Mouse (Mus musculus) thymus, postnatal 36 days (tissue): Measurements from ENCODE around the gene Fndc10.
"Not testable (repeated sequence)": the region's sequence is repeated elsewhere in the genome, so short reads cannot be mapped to it uniquely, and the experiment has no call there.

Experiments
- DNase-seq, 2 experiments: peaks; one replicate each; pipeline ENCODE4 v3.0.0; 2022; ENCODE audit warnings: mixed read lengths in 2 of 2

Fndc10 gene

DNA sequence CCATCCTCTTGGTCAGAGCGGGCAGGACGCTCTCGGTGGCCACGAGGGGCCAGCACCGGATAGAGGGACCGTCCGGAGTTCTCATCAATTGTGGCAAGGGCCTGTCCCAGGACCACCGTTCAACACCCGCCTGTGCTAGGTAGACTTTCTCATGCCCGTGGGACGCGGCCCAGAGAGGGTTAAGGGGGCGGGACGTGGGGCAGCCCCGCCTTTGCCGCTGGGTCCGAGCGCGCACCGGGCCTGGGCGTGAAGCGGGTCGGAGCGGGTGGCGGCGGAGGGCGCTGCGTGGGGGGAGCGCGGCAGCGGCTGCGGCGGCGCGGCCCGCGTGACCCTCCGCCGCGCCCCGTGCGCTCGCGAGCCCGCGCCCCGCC lies at the start of gene Fndc10:
Gene Fndc10 (plus strand): TSS at position 232 of the 371 bp plus-strand sequence.
- peak; percentile 63 to 75 for DNase-seq

DNA sequence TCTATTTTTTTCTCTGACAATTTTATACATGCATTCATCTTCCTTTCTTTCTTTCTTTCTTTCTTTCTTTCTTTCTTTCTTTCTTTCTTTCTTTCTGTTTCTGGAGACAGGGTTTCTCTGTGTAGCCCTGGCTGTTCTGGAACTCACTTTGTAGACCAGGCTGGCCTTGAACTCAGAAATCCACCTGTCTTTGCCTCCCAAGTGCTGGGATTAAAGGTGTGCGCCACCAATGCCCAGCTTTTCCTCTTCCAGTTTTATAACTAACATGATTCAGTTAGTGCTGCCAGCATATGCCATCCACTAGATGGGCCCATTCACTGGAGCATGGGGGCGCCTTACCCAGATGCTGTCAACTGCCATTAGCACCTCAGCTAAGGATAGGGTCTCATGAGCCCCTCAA lies 48.8 kb upstream of the Fndc10 start, which contains the start of gene Gm10563:
Gene Gm10563 (minus strand): TSS at position 101 of the 400 bp plus-strand sequence.
- not testable (repeated sequence) for DNase-seq

DNA sequence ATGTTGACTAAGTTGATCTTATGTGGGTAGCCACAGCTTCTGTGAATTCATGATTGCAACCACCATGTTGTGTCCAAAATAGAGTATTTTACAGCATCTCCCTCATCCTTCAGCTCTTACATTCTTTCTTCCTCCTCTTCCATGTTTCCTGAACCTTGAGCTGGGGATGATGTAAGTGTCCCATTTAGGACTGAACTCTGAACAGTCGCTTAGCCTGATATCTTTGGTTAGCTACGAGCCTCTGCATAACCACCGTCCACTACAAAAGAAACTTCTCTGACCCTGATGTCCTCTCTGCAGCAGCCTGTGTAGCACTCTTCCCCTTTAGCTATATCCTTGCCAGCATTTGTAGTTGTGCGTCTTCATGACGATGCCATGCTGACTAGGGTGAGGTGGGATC lies 48.4 kb upstream of the Fndc10 start:
- no peak for DNase-seq

GRCm38 (mm10) chr4:155649355-155649754 lies 44.8 kb upstream of the Fndc10 start:
- DNase-seq: no peak

DNA sequence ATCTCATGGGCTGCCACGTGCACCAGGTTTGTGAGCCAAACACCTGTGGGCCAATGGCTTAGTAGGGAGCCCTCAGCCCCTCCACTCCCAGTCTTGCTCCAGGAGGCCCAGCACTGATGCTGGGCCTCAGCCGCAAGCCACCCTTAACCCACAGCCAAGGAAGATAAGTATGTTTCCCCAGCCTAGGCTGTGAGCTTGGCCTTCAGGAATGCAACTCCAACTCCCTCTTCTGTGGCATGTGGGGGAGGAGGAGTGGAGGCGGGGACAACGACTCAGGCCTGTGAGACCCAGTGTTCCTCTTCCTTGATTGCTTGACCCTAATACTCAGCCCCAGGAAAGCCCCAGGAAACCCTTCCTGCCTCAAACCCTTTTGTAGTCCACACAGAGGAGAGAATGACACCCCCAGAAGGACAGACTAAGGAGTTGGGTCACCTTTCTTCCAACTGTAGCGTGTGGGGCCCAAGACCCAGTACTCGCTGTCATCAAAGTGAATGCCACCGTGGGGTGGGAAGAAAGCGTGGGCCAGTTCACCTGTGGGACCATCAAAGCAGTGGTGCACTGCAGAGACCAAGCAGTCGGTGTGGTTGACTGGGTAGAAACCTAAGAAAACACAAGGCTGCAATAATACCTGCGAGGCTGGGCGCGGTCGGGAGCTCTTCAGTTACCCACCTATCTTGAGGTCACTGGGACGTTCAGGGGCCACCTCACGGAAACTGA lies 42.4 kb upstream of the Fndc10 start:
- DNase-seq: no peak

GRCm38 (mm10) chr4:155652283-155653085 lies 41.7 kb upstream of the Fndc10 start:
- DNase-seq: no peak

DNA sequence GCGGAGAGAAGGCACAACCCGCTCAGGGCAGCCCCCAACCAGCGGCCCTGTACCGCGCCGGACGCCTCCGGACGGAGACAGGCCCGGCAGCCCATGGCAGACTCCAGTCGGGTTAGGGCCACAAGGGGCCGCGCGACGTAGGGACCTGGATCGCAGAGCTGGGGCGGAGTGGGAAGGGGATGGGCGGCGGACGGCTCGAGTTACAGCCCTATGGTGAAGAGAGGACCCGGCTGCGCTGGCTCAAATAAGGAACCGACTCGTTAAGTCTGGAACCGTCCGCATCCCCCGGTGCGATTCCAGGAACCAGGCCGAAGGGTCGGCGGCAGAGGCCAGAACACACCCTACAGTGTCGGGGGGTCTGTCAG lies 41.1 kb upstream of the Fndc10 start, which contains the start of gene Mmp23:
Gene Mmp23 (minus strand): TSS at position 299 of the 365 bp plus-strand sequence.
- DNase-seq: peak in 1 of 2 experiments; percentile 19

GRCm38 (mm10) chr4:155653451-155654182 lies 40.5 kb upstream of the Fndc10 start:
- DNase-seq: peak in 1 of 2 experiments; percentile 12

DNA sequence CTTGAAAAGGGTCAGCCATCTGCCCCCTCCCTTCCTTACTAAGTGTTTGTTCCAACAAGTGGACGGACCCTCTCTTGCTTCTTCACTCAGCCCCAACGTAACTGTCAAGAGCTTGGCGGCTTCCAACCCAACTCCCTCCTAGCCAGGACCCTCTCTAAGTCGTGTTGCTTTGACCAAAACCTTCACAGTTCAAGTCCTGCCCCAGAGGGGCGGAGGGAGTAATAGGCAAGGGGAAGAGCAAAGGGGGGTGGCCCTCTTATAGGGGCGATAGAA lies 40.0 kb upstream of the Fndc10 start:
- DNase-seq: no peak

DNA sequence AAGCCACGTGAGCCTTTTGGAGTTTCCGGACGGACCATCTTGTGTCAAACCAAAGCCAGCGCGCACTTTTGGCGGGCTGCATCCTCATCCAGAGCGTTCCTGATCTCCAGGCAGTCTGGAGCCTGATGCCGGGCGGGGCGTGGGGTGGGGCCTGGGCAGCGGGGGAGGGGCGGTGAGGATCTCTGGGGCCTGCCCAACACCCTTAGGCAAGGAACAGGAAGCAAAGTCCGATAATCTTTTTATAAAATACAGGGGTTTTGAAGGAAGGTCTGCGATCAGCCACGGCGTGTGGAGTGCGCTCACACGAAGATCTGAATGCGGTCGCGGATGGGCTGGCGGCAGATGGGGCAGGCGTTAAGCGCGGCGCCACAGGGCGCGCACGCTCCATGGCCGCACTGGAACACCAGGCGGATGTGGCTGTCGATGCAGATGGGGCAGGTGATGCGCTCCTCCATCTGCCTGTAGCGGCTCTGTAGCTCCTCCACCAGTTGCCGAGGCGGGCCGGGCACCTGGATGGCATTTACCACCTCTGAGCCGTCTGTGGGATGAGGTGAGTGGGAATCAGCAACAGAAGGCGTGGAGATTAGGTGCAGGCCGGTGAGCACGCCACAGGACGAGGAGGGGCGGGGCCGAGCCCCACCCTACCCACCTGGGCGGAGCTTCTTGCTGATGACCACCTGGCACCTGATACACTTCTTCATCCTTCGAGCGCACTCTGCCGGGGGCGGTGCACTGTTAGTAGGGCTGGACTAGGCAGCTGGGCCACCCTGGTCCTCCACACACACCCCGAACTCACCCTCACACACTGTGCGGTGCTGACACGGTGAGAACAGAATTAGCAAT lies 39.5 kb upstream of the Fndc10 start:
- DNase-seq: peak; percentile 62 to 72

- no peak for DNase-seq
These were observed 37.9 kb upstream of the Fndc10 start for GRCm38 (mm10) chr4:155656214-155656751.

DNA sequence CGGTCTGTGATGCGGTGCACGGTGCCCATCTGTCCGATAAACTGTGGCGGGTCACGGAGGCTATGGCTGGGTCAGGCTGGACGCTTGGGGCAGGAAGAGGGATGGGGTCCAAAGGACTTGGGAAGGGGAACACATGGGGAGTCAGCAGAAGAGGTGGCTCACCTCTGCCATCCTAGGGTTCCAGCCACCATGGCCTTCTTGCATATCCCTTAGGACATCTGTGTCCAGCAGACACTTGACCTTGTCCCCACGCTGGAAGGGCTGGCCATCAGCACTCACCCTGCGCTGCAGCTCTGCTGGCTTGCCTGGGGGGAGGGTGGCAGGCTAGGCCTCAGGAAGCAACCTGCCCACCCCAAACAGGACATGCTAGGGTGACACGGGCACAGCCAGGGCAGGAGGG lies 35.2 kb upstream of the Fndc10 start:
- DNase-seq: no peak

DNA sequence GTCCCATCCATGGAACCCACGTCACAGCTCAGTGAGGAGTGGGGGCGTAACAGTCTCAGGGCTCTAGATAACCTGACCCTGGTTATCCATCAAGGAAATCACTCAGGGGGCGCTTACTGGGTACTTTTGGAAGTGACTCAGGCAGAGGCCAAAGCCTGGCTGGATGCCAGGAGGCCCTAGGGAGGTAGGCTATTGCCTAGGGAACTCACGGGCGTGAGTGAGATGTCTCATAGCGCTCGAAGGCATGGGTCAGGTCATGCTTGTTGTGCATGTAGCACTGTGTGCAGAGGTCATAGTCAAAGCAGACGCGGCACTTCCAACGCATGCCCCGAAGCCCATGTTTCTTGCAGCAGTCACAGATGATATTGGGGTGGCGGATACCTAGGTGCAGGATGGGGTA lies 33.5 kb upstream of the Fndc10 start:
- no peak for DNase-seq

- no peak for DNase-seq
These were observed 27.2 kb upstream of the Fndc10 start for GRCm38 (mm10) chr4:155666903-155667302.

DNA sequence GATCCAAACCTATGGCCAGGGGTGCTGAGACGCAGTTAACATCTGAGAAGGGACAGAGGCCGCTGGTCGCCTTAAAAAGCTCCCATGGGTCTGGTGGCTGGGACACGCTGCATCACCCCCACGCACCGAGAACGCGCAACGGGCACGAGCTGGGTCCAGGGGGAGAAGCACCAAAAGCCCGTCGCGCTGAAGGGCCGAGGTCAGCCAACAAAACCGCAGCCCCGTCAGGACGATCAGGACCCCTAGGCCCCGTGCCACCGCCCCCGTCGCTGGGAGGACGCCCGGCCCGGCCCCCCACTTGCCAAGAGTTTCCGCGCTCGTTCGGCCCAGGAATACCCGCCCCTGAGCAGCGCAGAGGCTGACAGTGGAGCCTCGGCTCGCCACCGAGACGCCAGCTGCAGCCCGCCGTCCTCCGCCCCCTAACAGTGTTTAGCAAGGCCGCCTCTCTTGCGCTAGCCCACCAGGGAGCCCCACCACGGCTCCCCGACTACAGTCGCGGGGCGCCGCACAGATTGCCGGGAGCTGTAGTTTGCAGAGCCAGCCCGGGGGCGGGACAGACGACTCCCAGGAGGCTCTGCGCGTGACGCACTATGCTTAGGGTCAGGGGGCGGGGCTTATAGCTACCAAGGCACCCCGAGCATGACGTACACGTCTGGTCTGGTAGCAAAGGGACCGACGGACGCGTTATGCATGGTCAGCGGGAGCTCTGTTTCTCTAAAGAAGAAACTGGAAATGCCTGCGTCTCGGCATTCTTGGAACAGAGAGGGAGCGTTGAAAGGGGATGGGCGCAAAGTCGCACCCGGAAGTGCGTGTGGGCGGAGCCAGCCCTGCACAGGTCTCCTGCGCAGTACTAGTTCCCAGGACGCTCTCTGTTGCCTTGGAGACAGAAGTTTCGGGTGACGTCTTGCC lies 25.2 kb upstream of the Fndc10 start, which contains the start of gene Mib2:
Gene Mib2 (minus strand): TSS at position 510 of the 909 bp plus-strand sequence.
- peak; percentile 96 to 97 for DNase-seq

- no peak for DNase-seq
These were observed 24.5 kb upstream of the Fndc10 start for GRCm38 (mm10) chr4:155669598-155670075.

GRCm38 (mm10) chr4:155670236-155670635 lies 23.9 kb upstream of the Fndc10 start:
- peak in 1 of 2 experiments; percentile 8 for DNase-seq

DNA sequence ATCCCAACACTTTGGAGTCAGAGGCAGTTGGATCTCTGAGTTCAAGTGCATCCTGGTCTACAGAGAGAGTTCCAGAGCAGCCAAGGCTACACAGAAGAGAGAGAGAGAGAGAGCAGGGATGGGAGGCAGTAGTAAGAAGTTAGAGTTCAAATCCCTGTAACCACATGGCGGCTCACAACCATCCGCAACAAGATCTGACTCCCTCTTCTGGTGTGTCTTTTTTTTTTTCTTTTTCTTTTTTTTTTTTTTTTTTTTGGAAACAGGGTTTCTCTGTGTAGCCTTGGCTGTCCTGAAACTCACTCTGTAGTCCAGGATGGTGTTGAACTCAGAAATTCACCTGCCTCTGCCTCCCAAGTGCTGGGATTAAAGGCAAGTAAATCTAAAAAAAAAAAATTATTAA lies 22.1 kb upstream of the Fndc10 start:
- no peak for DNase-seq

DNA sequence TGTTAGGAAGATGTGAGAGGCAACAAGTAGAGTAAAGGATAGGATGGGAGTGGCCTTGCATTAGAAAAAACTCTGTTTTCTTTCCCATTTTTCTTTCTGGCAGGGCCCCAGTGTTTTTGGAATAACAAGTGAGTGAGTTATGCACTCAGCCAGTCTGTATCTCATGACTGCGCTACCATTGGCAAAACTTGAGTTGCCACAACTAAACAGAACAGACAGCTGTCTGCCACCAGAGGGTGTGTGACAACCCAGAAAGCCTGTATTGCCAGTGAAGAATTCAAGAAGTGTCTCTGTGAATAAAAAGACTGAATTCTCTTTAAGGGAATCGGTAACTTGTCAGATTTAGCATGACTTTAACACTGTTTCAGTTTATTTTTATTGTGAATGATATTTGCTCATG lies 18.2 kb upstream of the Fndc10 start:
- DNase-seq: peak in 1 of 2 experiments; percentile 28

- not testable (repeated sequence) for DNase-seq
These were observed 10.4 kb upstream of the Fndc10 start for GRCm38 (mm10) chr4:155683670-155684277.
